In the genomic region with DNA sequence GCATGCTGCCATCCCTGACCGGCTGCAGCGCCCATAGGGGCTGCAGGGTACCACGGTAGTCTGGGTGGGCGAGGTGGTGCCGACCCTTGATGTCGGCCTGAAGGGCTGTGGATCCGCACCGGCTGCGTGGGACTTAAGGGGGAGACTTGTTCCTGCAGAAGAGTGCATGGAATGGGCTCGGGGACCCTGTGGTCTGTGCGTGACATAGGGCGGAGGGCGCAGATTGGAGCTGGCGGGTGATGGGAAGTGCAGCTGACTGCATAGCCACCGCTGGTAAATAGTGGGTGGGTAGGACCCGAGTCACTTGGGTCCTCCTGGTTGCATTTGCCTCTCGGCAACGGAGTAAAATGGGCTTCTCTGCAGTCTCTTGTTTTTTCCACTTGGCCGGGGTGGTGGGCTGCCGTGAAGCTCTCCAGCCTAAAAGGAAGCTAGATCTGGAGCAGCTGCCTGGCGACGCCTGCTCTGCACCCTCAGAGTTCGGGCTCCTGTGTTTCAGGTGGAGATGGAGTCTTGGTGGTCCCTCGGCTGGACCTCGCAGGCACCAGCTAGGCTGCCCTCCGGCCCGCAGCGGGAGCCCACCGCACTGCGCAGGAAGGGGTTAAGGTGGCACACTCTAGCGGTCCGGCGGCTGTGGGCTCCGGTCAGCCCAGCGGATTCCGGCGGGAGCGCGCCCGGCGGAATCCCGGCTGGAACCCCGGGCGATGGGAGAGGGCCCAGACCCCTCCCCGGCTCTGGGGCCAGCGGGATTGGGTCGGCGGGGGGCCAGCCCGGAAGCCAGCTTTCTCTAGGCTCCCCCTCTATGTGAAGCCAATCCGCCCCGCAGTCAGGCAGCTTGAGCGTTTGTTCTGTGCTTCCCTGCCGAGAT, we compare ENCODE assay signal across 8 mouse cellular contexts. TPM values are rescaled to one million over a fixed set of nuclear protein-coding genes. Genes with fewer than 3 reads are reported as not detected.
DNase-seq lines count a peak whose midpoint lies in the region; ATAC-seq lines count a peak whose summit lies in the region.

No protein-coding gene starts in this region.

- DNase-seq in adrenal gland, postnatal 10 days = peak; percentile 28
- no peak for DNase-seq in adrenal gland, adult 18-20 months (ENCODE audit: low spot score in 2 of 2)
- DNase-seq in brain, adult 2 months (ENCODE audit: low read depth, low spot score) = peak; percentile 72
- peak; percentile 31 to 37 for DNase-seq in heart, postnatal 14 days
- peak; percentile 65 to 68 for DNase-seq in left cerebral cortex, postnatal 14 days (ENCODE audit: low spot score in 2 of 2)
- DNase-seq in thymus, postnatal 36 days = peak; percentile 37 to 45

- H3K27me3 ChIP-seq in forebrain, embryonic 12.5 days = peaks cover 54% of the 10 kb centered on the region
- peaks cover 34% of the 10 kb centered on the region for H3K27me3 ChIP-seq in midbrain, embryonic 13.5 days

- no peaks in the 10 kb centered on the region for H3K36me3 ChIP-seq in forebrain, embryonic 12.5 days (replicated peaks)
- peaks cover 3% of the 10 kb centered on the region; the same call in 1 of the 2 replicates for H3K36me3 ChIP-seq in midbrain, embryonic 13.5 days

- H3K4me3 ChIP-seq in forebrain, embryonic 12.5 days (replicated peaks) = peak overlapping the region; percentile 58
- H3K4me3 ChIP-seq in midbrain, embryonic 13.5 days (replicated peaks) = peak overlapping the region; percentile 80

- H3K27ac ChIP-seq in forebrain, embryonic 12.5 days = 0 out of 2 replicates have a peak overlapping the region, but pooled peaks have one; percentile 31
- peak overlapping the region; percentile 83 for H3K27ac ChIP-seq in midbrain, embryonic 13.5 days

- intact Hi-C loops in heart, postnatal 14 days (cut with DNase I) = no loop called here
- intact Hi-C loops in left cerebral cortex, postnatal 14 days (cut with DNase I) = loop anchor here (2.0 kb wide), 1 partner anchor 57 kb away; no protein-coding TSS in a partner anchor

- WGBS in forebrain, embryonic 12.5 days = under 1% methylated on average over 53 of the region's 53 CpGs
- under 1% methylated on average over 53 of the region's 53 CpGs for WGBS in midbrain, embryonic 13.5 days

- no peaks in the 10 kb centered on the region for H3K9me3 ChIP-seq in forebrain, embryonic 12.5 days
- H3K9me3 ChIP-seq in midbrain, embryonic 13.5 days = no peaks in the 10 kb centered on the region

- H3K4me1 ChIP-seq in forebrain, embryonic 12.5 days = peaks cover 16% of the 10 kb centered on the region
- peaks cover 39% of the 10 kb centered on the region for H3K4me1 ChIP-seq in midbrain, embryonic 13.5 days (replicated peaks)

- peak overlapping the region; percentile 99 for H3K4me2 ChIP-seq in forebrain, embryonic 12.5 days
- peak overlapping the region; percentile 94 for H3K4me2 ChIP-seq in midbrain, embryonic 13.5 days (replicated peaks)

- peak; percentile 76 for ATAC-seq in forebrain, embryonic 12.5 days (ENCODE audit: low FRiP score)
- ATAC-seq in midbrain, embryonic 13.5 days = peak; percentile 89

- H3K9ac ChIP-seq in forebrain, embryonic 12.5 days = peak overlapping the region; percentile 68
- H3K9ac ChIP-seq in midbrain, embryonic 13.5 days (replicated peaks) = peak overlapping the region; percentile 85

RNA-seq across cellular contexts. Expression of a gene that starts 1.1 kb away (rescaled TPM):
- 1 to 10 TPM; 2.5 to 2.6 TPM for total RNA-seq in adrenal gland, postnatal 10 days (2021)
- 1 to 10 TPM in 1 of 2 experiments, under 1 TPM in 1; 0.66 to 1.1 TPM for total RNA-seq in adrenal gland, adult 18-20 months (2021)
- polyA plus RNA-seq in forebrain, embryonic 12.5 days (2016; fragmentation: Nextera tagmentation; extraction: Ambion mirVana) = 0.29 TPM in 2 replicates
- 1 to 10 TPM in 1 of 2 experiments, under 1 TPM in 1; 0.85 to 1.2 TPM for total RNA-seq in heart, postnatal 14 days (2021)
- total RNA-seq in left cerebral cortex, postnatal 14 days (2021) = 100 to 1,000 TPM in 1 of 2 experiments, 10 to 100 TPM in 1; 97.4 to 107 TPM
- 1.1 and 1.2 TPM in 2 replicates for polyA plus RNA-seq in midbrain, embryonic 13.5 days (2015; fragmentation: Nextera tagmentation; extraction: Ambion mirVana)

Comparison
In these comparisons a context has a peak if more than half of its experiments do, and no peak if none do; other contexts are left out.
1. DNase-seq: peak in adrenal gland, postnatal 10 days (single experiment), brain, adult 2 months (single experiment), heart, postnatal 14 days (2 of 2), left cerebral cortex, postnatal 14 days (2 of 2) and thymus, postnatal 36 days (2 of 2); none in adrenal gland, adult 18-20 months (0 of 2).
2. RNA of a gene that starts 1.1 kb away (total RNA-seq): 97.4 to 107 TPM in left cerebral cortex, postnatal 14 days; 2.5 to 2.6 TPM in adrenal gland, postnatal 10 days, 0.85 to 1.2 TPM in heart, postnatal 14 days and 0.66 to 1.1 TPM in adrenal gland, adult 18-20 months; every median in the first group is over 10 times any median in the second.